Mouse (Mus musculus): ENCODE measurements around the gene Igf1. TPM values are rescaled to one million over a fixed set of nuclear protein-coding genes. Genes with fewer than 3 reads are reported as not detected.

The Igf1 gene
- 1 to 10 TPM; 7.1 to 8.6 TPM for total RNA-seq (2021)

GRCm38 (mm10) chr10:87858013-87858806, at the start of gene Igf1:
Gene Igf1, plus strand, starts transcription at chr10:87858265.
- DNase-seq (ENCODE audit: extremely low spot score in 1 of 2, low spot score in 1 of 2), result no peak

GRCm38 (mm10) chr10:87812157-87813072, 45.6 kb upstream of the Igf1 start:
- no peak for DNase-seq (ENCODE audit: extremely low spot score in 1 of 2, low spot score in 1 of 2)

GRCm38 (mm10) chr10:87813073-87813590, 44.9 kb upstream of the Igf1 start:
- peak in 1 of 2 experiments; percentile 6 for DNase-seq (ENCODE audit: extremely low spot score in 1 of 2, low spot score in 1 of 2)

- DNase-seq (ENCODE audit: extremely low spot score in 1 of 2, low spot score in 1 of 2), result no peak
These were observed 41.2 kb upstream of the Igf1 start for GRCm38 (mm10) chr10:87816861-87817260.

- no peak for DNase-seq (ENCODE audit: extremely low spot score in 1 of 2, low spot score in 1 of 2)
These were observed 40.3 kb upstream of the Igf1 start for GRCm38 (mm10) chr10:87817786-87818185.

GRCm38 (mm10) chr10:87821906-87822305, 36.2 kb upstream of the Igf1 start:
- no peak for DNase-seq (ENCODE audit: extremely low spot score in 1 of 2, low spot score in 1 of 2)

- DNase-seq (ENCODE audit: extremely low spot score in 1 of 2, low spot score in 1 of 2), result no peak
These were observed 28.1 kb upstream of the Igf1 start for GRCm38 (mm10) chr10:87830012-87830411.

GRCm38 (mm10) chr10:87830639-87831038, 27.4 kb upstream of the Igf1 start:
- no peak for DNase-seq (ENCODE audit: extremely low spot score in 1 of 2, low spot score in 1 of 2)

GRCm38 (mm10) chr10:87832101-87832500, 26.0 kb upstream of the Igf1 start:
- DNase-seq (ENCODE audit: extremely low spot score in 1 of 2, low spot score in 1 of 2), result no peak

- no peak for DNase-seq (ENCODE audit: extremely low spot score in 1 of 2, low spot score in 1 of 2)
These were observed 18.6 kb upstream of the Igf1 start for GRCm38 (mm10) chr10:87839454-87839853.

GRCm38 (mm10) chr10:87842501-87842900, 15.6 kb upstream of the Igf1 start:
- DNase-seq (ENCODE audit: extremely low spot score in 1 of 2, low spot score in 1 of 2), result no peak

- no peak for DNase-seq (ENCODE audit: extremely low spot score in 1 of 2, low spot score in 1 of 2)
These were observed 13.0 kb upstream of the Igf1 start for GRCm38 (mm10) chr10:87844917-87845552.

- DNase-seq (ENCODE audit: extremely low spot score in 1 of 2, low spot score in 1 of 2), result no peak
These were observed 10.2 kb upstream of the Igf1 start for GRCm38 (mm10) chr10:87847882-87848281.

GRCm38 (mm10) chr10:87848419-87848818, 9.6 kb upstream of the Igf1 start:
- DNase-seq (ENCODE audit: extremely low spot score in 1 of 2, low spot score in 1 of 2), result no peak

- DNase-seq (ENCODE audit: extremely low spot score in 1 of 2, low spot score in 1 of 2), result no peak
These were observed 6.6 kb upstream of the Igf1 start for GRCm38 (mm10) chr10:87851492-87851891.

- peak; percentile 58 to 85 for DNase-seq (ENCODE audit: extremely low spot score in 1 of 2, low spot score in 1 of 2)
These were observed 3.7 kb upstream of the Igf1 start for GRCm38 (mm10) chr10:87854408-87854807.

GRCm38 (mm10) chr10:87855423-87856122, 2.5 kb upstream of the Igf1 start:
- no peak for DNase-seq (ENCODE audit: extremely low spot score in 1 of 2, low spot score in 1 of 2)

- DNase-seq (ENCODE audit: extremely low spot score in 1 of 2, low spot score in 1 of 2), result no peak
These were observed 680 bp upstream of the Igf1 start for GRCm38 (mm10) chr10:87857215-87857955.

GRCm38 (mm10) chr10:87858939-87859338, 874 bp downstream of the Igf1 start:
- DNase-seq (ENCODE audit: extremely low spot score in 1 of 2, low spot score in 1 of 2), result no peak

All from layer of hippocampus, postnatal 25 days (tissue).